Mouse (Mus musculus) cortical plate, adult 2 months (tissue): ENCODE results near the gene Espn.

Source experiments
- CTCF ChIP-seq: fragments of 200-500 bp; IDR thresholded peaks from 2 replicates; pipeline ENCODE4 v1.5.1; 2011; ENCODE audit warnings: mild to moderate bottlenecking, control low read depth, low read length; ENCODE audit not compliant: insufficient read depth; ENCODE audit errors: extremely low read depth
- POLR2A ChIP-seq: fragments of 200-500 bp; IDR thresholded peaks from 2 replicates; pipeline ENCODE4 v1.6.1; 2011; ENCODE audit warnings: mild to moderate bottlenecking, low read length, control low read depth; ENCODE audit not compliant: insufficient read depth; ENCODE audit errors: extremely low read depth

DNA sequence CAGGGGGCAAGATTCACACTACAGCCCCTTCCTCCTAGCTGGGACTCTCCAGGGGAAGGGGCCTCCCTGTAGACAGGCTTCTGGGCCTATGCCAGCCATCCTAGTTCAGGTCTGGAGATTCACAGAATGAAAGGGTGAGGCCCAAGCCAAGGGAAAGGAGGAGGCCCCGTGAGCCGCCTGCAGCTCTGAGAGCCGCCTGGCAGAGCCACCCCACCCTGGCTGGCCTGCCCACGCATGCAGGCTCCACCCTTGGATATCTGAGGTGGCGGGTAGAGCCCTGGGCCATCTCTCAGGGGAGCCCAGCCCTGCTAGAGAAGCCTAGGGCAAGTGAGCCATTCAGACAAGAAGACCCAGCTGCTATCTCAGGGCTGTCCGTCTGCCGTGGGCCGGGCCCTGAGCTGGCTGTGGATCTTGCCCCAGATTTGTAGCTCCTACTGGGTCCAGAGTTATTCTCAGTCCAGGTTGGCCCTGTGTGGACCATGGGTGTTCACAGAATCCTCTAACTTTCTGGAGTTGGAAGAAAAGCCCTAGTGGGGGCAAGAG lies 59.3 kb downstream of the Espn start:
- no peak for TF ChIP-seq CTCF
- no peak for TF ChIP-seq POLR2A
